Mouse (Mus musculus) neural tube, embryonic 13.5 days (tissue): ENCODE measurements around the gene Metap1. TPM values are rescaled to one million over a fixed set of nuclear protein-coding genes. Genes with fewer than 3 reads are reported as not detected.
"Not testable (repeated sequence)": the region's sequence is repeated elsewhere in the genome, so short reads cannot be mapped to it uniquely, and the experiment has no call there.

Experiments
- ATAC-seq: fragments of 200-750 bp; cut with Nextera tagmentation; 2 replicates; pipeline ENCODE4 v1.8.0; 2017; ENCODE audit warnings: low read depth, mild to moderate bottlenecking, moderate TSS enrichment, moderate library complexity
- H3K27ac ChIP-seq: fragments of 300-500 bp; sonication (generic); replicated peaks from 2 replicates; pipeline ENCODE4 v1.5.1; 2015; ENCODE audit warnings: moderate library complexity, mild to moderate bottlenecking, inconsistent platforms
- H3K27me3 ChIP-seq: fragments of 300-500 bp; sonication (generic); 2 replicates; pipeline ENCODE4 v1.6.1; 2015; ENCODE audit warnings: mild to moderate bottlenecking, inconsistent platforms
- H3K36me3 ChIP-seq: fragments of 300-500 bp; sonication (generic); 2 replicates; pipeline ENCODE4 v1.6.1; 2015; ENCODE audit warnings: mild to moderate bottlenecking, inconsistent platforms
- H3K4me1 ChIP-seq: fragments of 300-500 bp; sonication (generic); replicated peaks from 2 replicates; pipeline ENCODE4 v1.6.1; 2015; ENCODE audit warnings: inconsistent platforms
- H3K4me2 ChIP-seq: fragments of 300-500 bp; sonication (generic); 2 replicates; pipeline ENCODE4 v1.6.1; 2015; ENCODE audit warnings: inconsistent platforms, mild to moderate bottlenecking, moderate library complexity
- H3K4me3 ChIP-seq: fragments of 300-500 bp; sonication (generic); 2 replicates; pipeline ENCODE4 v1.5.1; 2015; ENCODE audit warnings: mild to moderate bottlenecking, inconsistent platforms
- H3K9ac ChIP-seq: fragments of 300-500 bp; sonication (generic); 2 replicates; pipeline ENCODE4 v1.6.1; 2015; ENCODE audit warnings: moderate library complexity, mild to moderate bottlenecking, inconsistent platforms
- H3K9me3 ChIP-seq: fragments of 300-500 bp; sonication (generic); 2 replicates; pipeline ENCODE4 v1.6.1; 2016; ENCODE audit warnings: inconsistent platforms
- WGBS: fragments of 180-500 bp; shearing (Covaris S2); methylation state at CpG from one replicate; pipeline ENCODE4 v1.1.7; 2015; 5-methylcytosine and 5-hydroxymethylcytosine counted together
- polyA plus RNA-seq: library from polyadenylated mRNA; unstranded; fragments of >200 nt; fragmentation: Nextera tagmentation; extraction: Ambion mirVana; gene quantifications from 2 replicates; pipeline ENCODE4 v1.2.1, GENCODE M21; 2015

Metap1 gene
- polyA plus RNA-seq, 1 experiment from 2014 or later: 46.1 TPM

DNA sequence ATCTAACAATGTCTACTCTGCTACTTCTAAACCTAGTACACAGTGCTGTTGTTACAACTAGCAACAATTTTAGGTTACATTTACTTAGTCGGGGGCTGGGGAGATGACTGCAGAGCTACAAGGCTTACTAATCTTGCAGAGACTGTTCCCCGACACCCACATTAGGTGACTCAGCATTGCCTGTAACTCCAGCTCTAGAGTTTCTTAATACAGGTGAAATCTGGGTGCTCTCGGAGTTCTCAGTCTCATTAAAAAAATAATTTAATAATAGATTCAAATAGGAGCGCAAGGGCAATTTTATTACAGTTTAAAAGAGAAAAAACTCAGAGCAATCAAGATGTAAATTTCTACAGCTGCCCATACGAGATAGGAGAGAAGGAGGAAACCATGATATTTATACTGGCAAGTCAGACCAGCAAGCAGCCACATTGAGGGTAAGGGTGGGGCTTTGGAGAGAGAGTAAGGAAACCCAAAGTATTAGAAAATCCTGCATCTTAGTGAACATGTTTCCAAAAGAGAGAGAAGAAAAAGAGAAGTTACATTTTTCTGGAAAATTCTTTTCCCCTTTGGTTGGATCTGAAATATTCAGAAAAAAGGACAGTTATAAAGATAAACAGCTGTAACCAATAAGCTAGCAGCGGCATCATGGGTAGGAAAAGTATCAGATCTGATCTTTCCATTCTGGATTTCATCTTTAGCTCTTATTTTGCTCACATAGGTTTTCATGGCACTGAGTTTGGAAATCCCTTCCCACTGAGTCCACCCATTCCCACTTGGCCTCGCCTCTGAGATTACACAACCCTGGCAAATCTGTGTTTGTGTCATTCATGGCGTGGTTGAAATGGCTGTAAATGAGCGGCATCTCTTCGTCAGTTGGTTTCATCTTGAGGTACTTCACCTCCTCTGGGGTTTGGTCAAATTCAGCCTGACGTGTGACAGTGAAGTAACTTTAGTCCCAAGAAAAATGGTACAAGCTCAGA, 6.1 kb upstream of the Metap1 start:
- Histone ChIP-seq H3K36me3 (no peaks in the 10 kb centered on the region), H3K9me3 (no peaks in the 10 kb centered on the region), H3K4me3 (no peak overlapping the region), H3K9ac (no peak overlapping the region), H3K4me1 (peaks cover 14% of the 10 kb centered on the region), H3K4me2 (no peak overlapping the region), H3K27me3 (no peaks in the 10 kb centered on the region), H3K27ac (no peak overlapping the region)
- no peak for ATAC-seq
- WGBS: 83% methylated on average over 11 of the region's 11 CpGs

DNA sequence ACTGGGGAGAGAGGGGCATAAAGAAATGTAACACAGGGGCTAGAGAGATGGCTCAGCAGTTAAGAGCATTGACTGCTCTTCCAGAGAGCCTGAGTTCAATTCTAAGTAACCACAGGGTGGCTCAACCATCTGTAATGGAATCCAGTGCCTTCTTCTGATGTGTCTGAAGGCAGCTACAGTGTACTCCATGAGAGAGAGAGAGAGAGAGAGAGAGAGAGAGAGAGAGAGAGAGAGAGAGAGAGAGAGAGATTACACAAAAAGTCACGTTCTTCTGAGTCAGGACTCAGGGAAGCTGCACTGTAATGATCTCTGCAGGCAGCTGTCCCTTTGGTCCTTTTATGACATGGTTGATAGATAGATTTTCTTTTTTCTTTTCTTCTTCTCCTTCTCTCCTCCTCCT, 5.2 kb upstream of the Metap1 start:
- no peaks in the 10 kb centered on the region for H3K36me3 ChIP-seq
- H3K4me2 ChIP-seq: no peak overlapping the region
- H3K27me3 ChIP-seq: no peaks in the 10 kb centered on the region
- no peak overlapping the region for H3K27ac ChIP-seq
- H3K9me3 ChIP-seq: no peaks in the 10 kb centered on the region
- H3K4me1 ChIP-seq: peaks cover 8% of the 10 kb centered on the region
- WGBS: 26% methylated on average over 1 of the region's 1 CpGs
- no peak overlapping the region for H3K4me3 ChIP-seq
- no peak overlapping the region for H3K9ac ChIP-seq
- ATAC-seq: no peak

DNA sequence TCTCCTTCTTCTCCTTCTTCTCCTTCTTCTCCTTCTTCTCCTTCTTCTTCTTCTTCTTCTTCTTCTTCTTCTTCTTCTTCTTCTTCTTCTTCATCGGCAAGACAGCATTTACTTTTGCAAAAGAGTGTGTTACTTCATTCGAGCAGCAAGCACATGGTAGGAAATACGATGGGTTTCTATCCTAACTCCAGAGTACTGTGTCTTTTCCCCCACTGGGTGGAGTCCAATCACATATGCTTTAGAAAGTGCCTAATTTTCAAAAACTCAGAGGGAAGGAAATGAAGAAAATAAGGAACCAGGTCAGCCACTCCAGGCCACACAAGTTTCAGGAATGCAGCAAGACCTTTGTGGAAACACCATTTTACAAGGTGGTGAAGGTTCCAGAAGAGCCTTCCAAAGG, 4.4 kb upstream of the Metap1 start:
- Histone ChIP-seq H3K27ac (no peak overlapping the region), H3K4me1 (0 out of 2 replicates have a peak, but pooled peaks cover 3% of the 10 kb centered on the region), H3K9me3 (no peaks in the 10 kb centered on the region), H3K9ac (no peak overlapping the region), H3K36me3 (no peaks in the 10 kb centered on the region), H3K4me3 (no peak overlapping the region), H3K27me3 (no peaks in the 10 kb centered on the region), H3K4me2 (no peak overlapping the region)
- ATAC-seq: no peak
- 89% methylated on average over 3 of the region's 3 CpGs for WGBS

DNA sequence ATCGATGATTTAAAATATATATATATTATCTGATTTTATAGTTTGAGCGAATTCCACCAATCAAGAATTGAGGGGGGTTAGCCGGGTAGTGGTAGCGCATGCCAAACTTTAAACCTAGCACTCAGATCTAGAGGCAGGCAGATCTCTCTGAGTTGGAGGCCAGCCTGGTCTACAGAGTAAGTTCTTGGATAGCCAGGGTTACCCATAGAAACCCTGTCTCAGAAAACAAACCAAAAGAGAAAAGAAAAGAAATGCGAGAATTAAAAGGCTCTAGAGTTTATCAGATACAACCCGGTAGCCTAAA, 671 bp upstream of the Metap1 start:
- peaks cover 17% of the 10 kb centered on the region for H3K4me1 ChIP-seq
- H3K27me3 ChIP-seq: no peaks in the 10 kb centered on the region
- peak; percentile 21; the same call in 1 of the 2 replicates for ATAC-seq
- peak overlapping the region; percentile 66 for H3K4me2 ChIP-seq
- peak overlapping the region; percentile 64 for H3K4me3 ChIP-seq
- peak overlapping the region; percentile 29; the same call in 1 of the 2 replicates for H3K27ac ChIP-seq
- peaks cover 7% of the 10 kb centered on the region for H3K36me3 ChIP-seq
- H3K9ac ChIP-seq: peak overlapping the region; percentile 70
- no peaks in the 10 kb centered on the region for H3K9me3 ChIP-seq
- 24% methylated on average over 6 of the region's 6 CpGs for WGBS

DNA sequence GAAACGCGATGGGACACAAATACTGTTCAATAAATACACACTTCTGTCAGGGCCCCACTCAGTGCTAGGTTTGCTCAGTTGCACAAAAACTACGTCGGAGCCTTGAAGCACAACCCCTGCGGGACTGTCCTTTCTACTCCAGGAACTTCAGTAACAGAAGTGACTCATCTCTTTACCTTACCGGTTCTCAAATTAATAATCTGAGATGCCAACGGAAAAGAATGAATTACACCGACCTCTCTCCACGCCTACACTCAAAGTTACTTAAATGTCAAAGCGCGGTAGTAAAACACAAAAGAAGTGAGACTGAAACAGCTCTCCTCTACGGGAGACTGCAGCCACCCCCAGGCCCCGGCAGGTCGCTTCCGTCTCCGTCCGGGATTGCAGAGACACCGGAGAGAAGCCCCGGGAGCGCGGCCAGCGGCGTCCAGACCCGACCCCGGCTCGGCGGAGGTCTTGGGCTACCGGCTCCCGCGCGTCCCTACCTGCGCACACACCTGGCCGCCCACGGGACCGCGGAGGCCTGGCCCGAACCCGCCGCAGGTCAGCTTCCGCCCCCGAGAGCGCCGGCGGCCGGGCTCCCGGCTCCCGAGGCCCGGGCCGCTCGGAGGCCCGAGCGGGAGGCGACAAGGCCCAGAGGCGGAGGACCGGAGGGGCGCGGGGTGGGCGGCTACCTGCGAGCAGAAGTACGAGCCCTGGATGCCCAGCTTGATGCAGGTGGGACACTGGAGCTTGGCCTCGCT, 560 bp downstream of the Metap1 start:
- Histone ChIP-seq H3K4me3 (peak overlapping the region; percentile 64), H3K36me3 (peaks cover 18% of the 10 kb centered on the region), H3K9me3 (no peaks in the 10 kb centered on the region), H3K4me2 (peak overlapping the region; percentile 66), H3K27ac (peak overlapping the region; percentile 84), H3K9ac (peak overlapping the region; percentile 87), H3K4me1 (peaks cover 17% of the 10 kb centered on the region), H3K27me3 (no peaks in the 10 kb centered on the region)
- 1% methylated on average over 56 of the region's 61 CpGs for WGBS
- no peak for ATAC-seq

DNA sequence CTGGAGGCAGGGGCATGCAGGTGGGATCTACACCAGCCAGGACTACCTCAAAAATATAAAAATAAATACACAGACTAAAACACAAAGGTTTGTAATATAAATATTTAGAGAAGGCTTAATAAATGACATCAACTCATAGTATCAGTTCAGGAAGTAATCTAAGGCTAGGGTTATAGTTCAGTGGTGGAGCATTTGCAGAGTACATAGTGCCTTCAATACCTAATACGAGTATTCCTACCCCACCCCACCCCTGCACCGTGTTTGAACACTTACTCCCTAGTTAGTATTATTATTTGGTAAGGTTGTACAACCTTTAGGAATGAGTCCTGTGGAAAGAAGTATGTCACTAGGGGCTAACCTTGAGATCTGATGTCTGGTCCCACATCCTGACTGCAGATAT, 6.1 kb downstream of the Metap1 start:
- 98% methylated on average over 2 of the region's 2 CpGs for WGBS
- ATAC-seq: no peak
- H3K27ac ChIP-seq: no peak overlapping the region
- no peaks in the 10 kb centered on the region for H3K9me3 ChIP-seq
- no peaks in the 10 kb centered on the region for H3K27me3 ChIP-seq
- H3K4me1 ChIP-seq: peaks cover 21% of the 10 kb centered on the region
- H3K4me2 ChIP-seq: no peak overlapping the region
- H3K4me3 ChIP-seq: no peak overlapping the region
- H3K9ac ChIP-seq: no peak overlapping the region
- peaks cover 38% of the 10 kb centered on the region for H3K36me3 ChIP-seq

DNA sequence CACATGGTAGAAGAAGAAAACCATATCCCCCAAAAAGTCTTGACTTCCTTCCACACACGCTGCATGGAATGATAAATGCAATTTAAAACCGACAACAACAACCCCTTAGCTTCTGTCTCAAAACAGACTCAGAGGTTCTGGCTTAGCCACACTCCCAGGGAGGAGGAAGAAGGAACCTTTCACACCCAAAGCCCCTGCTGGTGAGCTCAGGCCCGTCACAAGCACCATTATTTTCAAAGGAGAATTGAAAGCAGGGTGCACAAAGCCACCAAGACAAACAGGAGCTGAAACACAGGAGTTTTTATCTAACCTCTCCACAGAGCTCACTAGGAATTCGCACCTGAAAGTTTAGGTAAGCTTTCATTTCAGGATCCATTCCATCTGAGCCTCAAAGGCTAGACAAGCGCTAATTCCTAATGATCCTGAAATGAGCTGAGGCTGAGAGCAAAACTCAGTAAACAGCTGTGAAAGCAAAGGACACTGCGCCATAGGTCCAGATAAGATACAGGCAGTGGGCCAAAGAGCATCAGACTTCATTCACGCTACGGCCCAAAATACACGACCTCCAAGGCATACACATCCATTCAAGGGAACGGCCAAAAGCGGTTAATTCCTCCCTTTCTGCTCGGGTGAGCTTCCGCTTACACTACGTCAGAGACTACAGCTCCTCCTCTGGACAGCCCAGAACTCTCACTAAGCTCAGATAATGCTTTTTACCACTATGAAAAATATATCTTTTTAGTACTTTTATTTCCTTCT, 7.6 kb downstream of the Metap1 start:
- Histone ChIP-seq H3K9ac (no peak overlapping the region), H3K4me2 (no peak overlapping the region), H3K4me1 (peaks cover 14% of the 10 kb centered on the region; the same call in 1 of the 2 replicates), H3K4me3 (no peak overlapping the region), H3K36me3 (peaks cover 38% of the 10 kb centered on the region), H3K27ac (no peak overlapping the region), H3K27me3 (no peaks in the 10 kb centered on the region), H3K9me3 (no peaks in the 10 kb centered on the region)
- WGBS: 63% methylated on average over 14 of the region's 14 CpGs
- ATAC-seq: no peak

DNA sequence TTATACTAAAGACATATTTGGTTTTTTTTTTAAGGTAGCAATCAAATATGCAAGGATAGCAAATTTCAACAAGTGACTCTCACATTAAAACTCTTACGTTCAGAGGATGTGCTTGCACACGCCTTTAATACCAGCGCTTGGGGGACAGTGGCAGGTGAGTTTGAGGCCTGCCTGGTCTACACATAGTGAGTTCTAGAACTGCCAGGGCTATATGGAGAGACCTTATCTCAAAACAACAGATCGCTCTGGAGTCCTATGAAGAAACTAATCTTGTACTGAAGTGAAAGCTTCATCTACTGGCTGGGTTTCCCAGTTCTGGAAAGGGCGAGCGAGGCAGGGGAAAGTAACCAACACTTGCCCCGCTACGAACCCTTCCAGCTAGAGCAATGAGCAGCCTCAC, 9.8 kb downstream of the Metap1 start:
- WGBS: 98% methylated on average over 8 of the region's 8 CpGs
- H3K4me2 ChIP-seq: no peak overlapping the region
- no peaks in the 10 kb centered on the region for H3K27me3 ChIP-seq
- no peak overlapping the region for H3K4me3 ChIP-seq
- ATAC-seq: no peak
- H3K4me1 ChIP-seq: peaks cover 10% of the 10 kb centered on the region; the same call in 1 of the 2 replicates
- peaks cover 27% of the 10 kb centered on the region for H3K36me3 ChIP-seq
- no peak overlapping the region for H3K27ac ChIP-seq
- H3K9ac ChIP-seq: no peak overlapping the region
- H3K9me3 ChIP-seq: no peaks in the 10 kb centered on the region

DNA sequence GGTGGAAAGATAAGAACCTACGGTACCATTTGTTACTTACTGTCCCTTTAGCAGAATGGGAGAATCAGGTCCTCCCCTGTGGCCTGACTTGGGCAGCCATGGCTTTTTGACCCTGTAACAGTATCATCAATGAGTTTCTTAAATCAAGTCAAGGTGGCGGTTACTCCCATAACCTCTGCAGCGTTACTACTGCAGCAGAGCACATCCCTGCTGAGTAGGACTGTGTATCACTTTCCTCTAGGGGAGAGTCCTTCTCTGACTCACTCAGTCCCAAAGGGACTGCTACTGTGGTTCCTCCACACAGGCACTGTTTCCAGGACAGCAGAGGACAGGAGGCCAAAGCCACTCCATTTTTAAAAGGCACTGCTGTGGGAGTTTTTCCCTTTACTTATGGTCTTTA, 18.2 kb downstream of the Metap1 start:
- 82% methylated on average over 3 of the region's 3 CpGs for WGBS
- ATAC-seq: no peak
- no peak overlapping the region for H3K4me2 ChIP-seq
- no peak overlapping the region for H3K4me3 ChIP-seq
- H3K27ac ChIP-seq: no peak overlapping the region
- peaks cover 61% of the 10 kb centered on the region for H3K36me3 ChIP-seq
- no peaks in the 10 kb centered on the region for H3K9me3 ChIP-seq
- H3K27me3 ChIP-seq: no peaks in the 10 kb centered on the region
- no peaks in the 10 kb centered on the region for H3K4me1 ChIP-seq
- no peak overlapping the region for H3K9ac ChIP-seq

DNA sequence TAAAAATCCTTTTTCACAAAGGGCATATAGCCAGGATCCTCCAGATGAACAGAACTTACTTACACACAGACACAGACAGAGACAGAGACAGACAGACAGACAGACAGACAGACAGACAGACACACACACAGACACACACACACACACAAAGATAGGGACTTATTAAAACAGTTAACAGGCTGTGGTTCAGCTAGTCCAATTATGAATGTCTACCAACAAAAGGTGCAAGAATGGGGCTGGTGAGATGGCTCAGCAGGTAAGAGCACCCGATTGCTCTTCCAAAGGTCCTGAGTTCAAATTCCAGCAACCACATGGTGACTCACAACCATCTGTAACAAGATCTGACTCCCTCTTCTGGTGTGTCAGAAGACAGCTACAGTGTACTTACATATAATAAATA, 22.7 kb downstream of the Metap1 start:
- H3K36me3 ChIP-seq: peaks cover 76% of the 10 kb centered on the region

DNA sequence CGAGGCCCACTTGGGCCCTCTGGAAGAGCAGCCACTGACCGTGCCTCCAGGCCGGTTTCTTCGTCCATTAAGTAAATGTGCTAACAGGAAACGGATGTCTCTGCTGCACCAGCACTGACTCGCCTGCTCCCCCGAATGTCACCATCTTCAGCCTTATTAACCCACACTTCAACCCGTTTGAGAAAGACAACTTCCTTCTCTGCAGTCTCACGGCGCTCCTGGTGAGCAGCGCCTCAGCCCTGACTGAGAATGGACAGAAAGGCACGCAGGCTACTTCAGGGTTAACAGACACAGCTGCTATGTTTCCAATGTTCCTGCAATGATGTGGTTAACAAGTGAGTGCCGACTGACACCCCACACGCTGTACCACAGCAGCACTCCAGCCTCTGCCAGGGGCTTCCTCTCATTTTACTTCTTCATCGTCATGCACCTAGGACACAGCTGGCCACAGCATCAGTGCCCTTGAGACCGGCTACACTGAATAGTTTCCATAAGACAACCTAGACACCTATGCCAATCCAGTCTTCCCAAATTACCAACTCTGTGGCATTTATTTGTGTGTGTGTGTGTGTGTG, 24.7 kb downstream of the Metap1 start:
- H3K27me3 ChIP-seq: no peaks in the 10 kb centered on the region
- ATAC-seq: no peak

More for the DNA sequence above, 22.7 kb downstream of the Metap1 start:
- ATAC-seq, H3K9ac ChIP-seq, H3K4me3 ChIP-seq, H3K27ac ChIP-seq, H3K27me3 ChIP-seq, H3K9me3 ChIP-seq, H3K4me1 ChIP-seq, H3K4me2 ChIP-seq: not testable (repeated sequence)
- 95% methylated on average over 1 of the region's 1 CpGs for WGBS

More for the DNA sequence above, 24.7 kb downstream of the Metap1 start:
- H3K9me3 ChIP-seq: no peaks in the 10 kb centered on the region
- H3K4me2 ChIP-seq: no peak overlapping the region
- peaks cover 81% of the 10 kb centered on the region for H3K36me3 ChIP-seq
- WGBS: 89% methylated on average over 16 of the region's 16 CpGs
- no peak overlapping the region for H3K9ac ChIP-seq
- no peaks in the 10 kb centered on the region for H3K4me1 ChIP-seq
- no peak overlapping the region for H3K4me3 ChIP-seq
- H3K27ac ChIP-seq: no peak overlapping the region
